Mouse (Mus musculus): ENCODE results near the gene Ranbp9.

Gene Ranbp9

GRCm38 (mm10) chr13:43480957-43481858, at the start of gene Ranbp9:
Ranbp9 (minus strand) TSS chr13:43481282.
- DNase-seq (ENCODE audit: low spot score in 2 of 2): peak; percentile 57 to 59

GRCm38 (mm10) chr13:43530129-43530831, 49.2 kb upstream of the Ranbp9 start:
- DNase-seq (ENCODE audit: low spot score in 2 of 2): peak in 1 of 2 experiments; percentile 87

GRCm38 (mm10) chr13:43526289-43526688, 45.2 kb upstream of the Ranbp9 start:
- DNase-seq (ENCODE audit: low spot score in 2 of 2): no peak

GRCm38 (mm10) chr13:43525363-43526134, 44.5 kb upstream of the Ranbp9 start:
- peak; percentile 68 to 78 for DNase-seq (ENCODE audit: low spot score in 2 of 2)

GRCm38 (mm10) chr13:43524491-43525362, 43.6 kb upstream of the Ranbp9 start:
- peak in 1 of 2 experiments; percentile 66 for DNase-seq (ENCODE audit: low spot score in 2 of 2)

GRCm38 (mm10) chr13:43523906-43524480, 42.9 kb upstream of the Ranbp9 start:
- DNase-seq (ENCODE audit: low spot score in 2 of 2): no peak

- no peak for DNase-seq (ENCODE audit: low spot score in 2 of 2)
Measured at GRCm38 (mm10) chr13:43521940-43522339, 40.9 kb upstream of the Ranbp9 start.

GRCm38 (mm10) chr13:43519251-43519650, 38.2 kb upstream of the Ranbp9 start:
- DNase-seq (ENCODE audit: low spot score in 2 of 2): no peak

GRCm38 (mm10) chr13:43517371-43517770, 36.3 kb upstream of the Ranbp9 start:
- DNase-seq (ENCODE audit: low spot score in 2 of 2): no peak

GRCm38 (mm10) chr13:43516931-43517330, 35.8 kb upstream of the Ranbp9 start:
- DNase-seq (ENCODE audit: low spot score in 2 of 2): no peak

- no peak for DNase-seq (ENCODE audit: low spot score in 2 of 2)
Measured at GRCm38 (mm10) chr13:43516119-43516518, 35.0 kb upstream of the Ranbp9 start.

- peak in 1 of 2 experiments; percentile 71 for DNase-seq (ENCODE audit: low spot score in 2 of 2)
Measured at GRCm38 (mm10) chr13:43514950-43515358, 33.9 kb upstream of the Ranbp9 start.

- no peak for DNase-seq (ENCODE audit: low spot score in 2 of 2)
Measured at GRCm38 (mm10) chr13:43512736-43513135, 31.7 kb upstream of the Ranbp9 start.

GRCm38 (mm10) chr13:43505798-43506197, 24.7 kb upstream of the Ranbp9 start:
- DNase-seq (ENCODE audit: low spot score in 2 of 2): no peak

GRCm38 (mm10) chr13:43503395-43503850, 22.3 kb upstream of the Ranbp9 start:
- DNase-seq (ENCODE audit: low spot score in 2 of 2): no peak

- no peak for DNase-seq (ENCODE audit: low spot score in 2 of 2)
Measured at GRCm38 (mm10) chr13:43501601-43502000, 20.5 kb upstream of the Ranbp9 start.

GRCm38 (mm10) chr13:43500483-43500850, 19.4 kb upstream of the Ranbp9 start:
- DNase-seq (ENCODE audit: low spot score in 2 of 2): no peak

GRCm38 (mm10) chr13:43499731-43500482, 18.8 kb upstream of the Ranbp9 start:
- no peak for DNase-seq (ENCODE audit: low spot score in 2 of 2)

GRCm38 (mm10) chr13:43498849-43499248, 17.8 kb upstream of the Ranbp9 start:
- DNase-seq (ENCODE audit: low spot score in 2 of 2): peak in 1 of 2 experiments; percentile 76

- no peak for DNase-seq (ENCODE audit: low spot score in 2 of 2)
Measured at GRCm38 (mm10) chr13:43497769-43498168, 16.7 kb upstream of the Ranbp9 start.

All from left cerebral cortex, adult 9 months (tissue).